Mouse (Mus musculus): ENCODE measurements at regions not wholly inside any gene's neighbourhood (a gene's known extent, or its start where the extent isn't known, plus 50 kb on each side); places are given as distances from the start of the nearest gene placed in this dataset.
"Not testable (repeated sequence)": the region's sequence is repeated elsewhere in the genome, so short reads cannot be mapped to it uniquely, and the experiment has no call there.

DNA sequence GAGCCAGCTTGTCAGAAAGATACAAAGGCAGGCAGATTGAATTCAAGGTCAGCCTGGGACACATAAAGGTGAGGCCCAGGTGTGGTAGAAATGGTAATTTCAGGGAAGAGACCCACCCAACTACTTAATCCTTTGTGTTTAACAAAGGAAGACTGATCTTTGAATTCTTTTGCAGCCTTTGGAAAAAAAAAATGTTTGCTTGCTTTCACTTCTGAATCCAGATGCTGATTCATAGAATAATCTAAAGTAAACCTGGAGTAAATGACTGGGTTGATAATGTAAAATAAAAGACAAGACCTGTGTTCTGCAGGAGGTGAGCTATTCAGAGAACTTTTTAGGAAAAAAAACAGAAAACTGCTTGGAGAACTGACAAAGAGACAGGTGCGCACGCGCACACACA, 310.9 kb upstream of the Klf6 start:
- no peak for TF ChIP-seq CTCF (IDR thresholded peaks at IDR 0.05; ENCODE audit: borderline replicate concordance, insufficient read depth, low read length)
- TF ChIP-seq POLR2A (IDR thresholded peaks at IDR 0.05; ENCODE audit: low read depth, low read length), result no peak
- Histone ChIP-seq H3K27ac (ENCODE audit: insufficient read depth, low read length) (no peak overlapping the region), H3K4me1 (ENCODE audit: control insufficient read depth, insufficient read depth, low read length) (peaks cover 4% of the 10 kb centered on the region; the same call in 1 of the 2 replicates)

GRCm38 (mm10) chr13:5551131-5551530, 310.2 kb upstream of the Klf6 start:
- peaks cover 4% of the 10 kb centered on the region; the same call in 1 of the 2 replicates for H3K4me1 ChIP-seq (ENCODE audit: control insufficient read depth, insufficient read depth, low read length)
- TF ChIP-seq CTCF (IDR thresholded peaks at IDR 0.05; ENCODE audit: borderline replicate concordance, insufficient read depth, low read length) (no peak), POLR2A (IDR thresholded peaks at IDR 0.05; ENCODE audit: low read depth, low read length) (no peak)
- H3K4me3 ChIP-seq (ENCODE audit: insufficient read depth, low read length), result no peak overlapping the region
- no peak overlapping the region for H3K27ac ChIP-seq (ENCODE audit: insufficient read depth, low read length)

More for the DNA sequence above, 310.9 kb upstream of the Klf6 start:
- H3K4me3 ChIP-seq (ENCODE audit: insufficient read depth, low read length), result no peak overlapping the region

- Histone ChIP-seq H3K27ac (ENCODE audit: insufficient read depth, low read length) (no peak overlapping the region), H3K4me3 (ENCODE audit: insufficient read depth, low read length) (no peak overlapping the region), H3K4me1 (ENCODE audit: control insufficient read depth, insufficient read depth, low read length) (peaks cover 3% of the 10 kb centered on the region)
- no peak for TF ChIP-seq POLR2A (IDR thresholded peaks at IDR 0.05; ENCODE audit: low read depth, low read length)
- TF ChIP-seq CTCF (IDR thresholded peaks at IDR 0.05; ENCODE audit: borderline replicate concordance, insufficient read depth, low read length), result no peak
These were observed 307.8 kb upstream of the Klf6 start for GRCm38 (mm10) chr13:5553461-5553860.

- peaks cover 6% of the 10 kb centered on the region for H3K4me1 ChIP-seq (ENCODE audit: control insufficient read depth, insufficient read depth, low read length)
- no peak for TF ChIP-seq CTCF (IDR thresholded peaks at IDR 0.05; ENCODE audit: borderline replicate concordance, insufficient read depth, low read length)
- TF ChIP-seq POLR2A (IDR thresholded peaks at IDR 0.05; ENCODE audit: low read depth, low read length), result no peak
- H3K4me3 ChIP-seq (ENCODE audit: insufficient read depth, low read length), result no peak overlapping the region
- H3K27ac ChIP-seq (ENCODE audit: insufficient read depth, low read length), result no peak overlapping the region
These were observed 303.2 kb upstream of the Klf6 start for GRCm38 (mm10) chr13:5558095-5558494.

GRCm38 (mm10) chr13:5566479-5566878, 294.8 kb upstream of the Klf6 start:
- TF ChIP-seq POLR2A (IDR thresholded peaks at IDR 0.05; ENCODE audit: low read depth, low read length) (no peak), CTCF (IDR thresholded peaks at IDR 0.05; ENCODE audit: borderline replicate concordance, insufficient read depth, low read length) (no peak)
- H3K27ac ChIP-seq (ENCODE audit: insufficient read depth, low read length), result no peak overlapping the region

DNA sequence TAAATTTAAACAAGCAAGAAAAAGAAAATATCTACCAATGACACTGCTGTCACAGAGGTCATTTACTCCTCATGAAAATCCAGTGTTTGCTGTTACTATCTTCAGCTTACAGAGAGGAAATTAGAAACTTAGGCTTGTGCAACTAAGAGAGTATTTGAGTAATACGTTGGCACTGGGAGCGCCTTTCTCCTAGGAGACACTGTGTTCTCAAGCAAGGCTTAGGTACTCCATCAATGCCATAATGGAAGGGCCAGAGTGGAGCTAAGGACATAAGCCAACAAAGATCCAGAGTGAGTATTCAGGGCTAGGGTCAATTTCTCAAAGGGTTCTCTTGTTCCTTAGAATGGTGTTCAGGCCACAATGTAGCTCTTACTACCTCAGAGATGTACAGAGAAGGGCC, 294.4 kb upstream of the Klf6 start:
- Histone ChIP-seq H3K27ac (ENCODE audit: insufficient read depth, low read length) (no peak overlapping the region), H3K4me1 (ENCODE audit: control insufficient read depth, insufficient read depth, low read length) (no peaks in the 10 kb centered on the region), H3K4me3 (ENCODE audit: insufficient read depth, low read length) (no peak overlapping the region)
- TF ChIP-seq CTCF (IDR thresholded peaks at IDR 0.05; ENCODE audit: borderline replicate concordance, insufficient read depth, low read length) (no peak), POLR2A (IDR thresholded peaks at IDR 0.05; ENCODE audit: low read depth, low read length) (no peak)

More at GRCm38 (mm10) chr13:5566479-5566878, 294.8 kb upstream of the Klf6 start:
- no peaks in the 10 kb centered on the region for H3K4me1 ChIP-seq (ENCODE audit: control insufficient read depth, insufficient read depth, low read length)
- H3K4me3 ChIP-seq (ENCODE audit: insufficient read depth, low read length), result no peak overlapping the region

DNA sequence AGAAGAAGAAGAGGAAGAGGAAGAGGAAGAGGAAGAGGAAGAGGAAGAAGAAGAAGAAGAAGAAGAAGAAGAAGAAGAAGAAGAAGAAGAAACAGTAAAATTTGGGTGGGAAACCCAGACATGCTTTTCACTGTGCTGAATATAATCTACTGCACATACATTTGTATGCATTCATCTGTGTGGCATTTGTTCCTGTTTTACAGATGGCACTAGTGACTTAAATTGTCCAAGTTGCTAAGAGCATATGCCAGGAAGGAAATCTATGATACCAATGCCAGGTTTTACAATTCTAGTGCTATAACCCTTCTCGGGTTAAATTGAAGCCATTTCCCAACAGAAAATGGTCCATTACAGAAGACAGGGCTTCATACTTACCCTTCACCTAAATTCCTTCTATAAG, 291.7 kb upstream of the Klf6 start:
- Histone ChIP-seq H3K4me1 (ENCODE audit: control insufficient read depth, insufficient read depth, low read length) (no peaks in the 10 kb centered on the region), H3K27ac (ENCODE audit: insufficient read depth, low read length) (no peak overlapping the region), H3K4me3 (ENCODE audit: insufficient read depth, low read length) (no peak overlapping the region)
- TF ChIP-seq CTCF (IDR thresholded peaks at IDR 0.05; ENCODE audit: borderline replicate concordance, insufficient read depth, low read length), result no peak
- TF ChIP-seq POLR2A (IDR thresholded peaks at IDR 0.05; ENCODE audit: low read depth, low read length), result no peak

DNA sequence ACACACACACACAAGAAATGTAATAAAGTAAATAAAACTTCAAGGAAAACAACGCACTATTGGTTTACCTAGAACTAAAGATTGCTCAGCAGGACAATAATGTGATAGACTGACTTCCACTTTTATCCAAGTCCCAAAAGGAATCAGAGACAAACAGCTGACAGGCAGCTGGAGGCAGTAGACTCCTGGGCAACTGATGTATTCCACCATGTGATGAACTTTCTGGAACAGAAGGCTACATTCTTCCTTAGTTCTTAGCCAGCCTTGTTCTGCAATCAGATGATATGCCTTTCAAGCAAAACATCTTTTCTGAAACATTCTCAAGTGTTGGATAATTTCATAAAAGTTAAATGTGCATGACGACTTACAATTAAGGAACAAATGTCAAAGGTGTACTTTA, 290.9 kb upstream of the Klf6 start:
- Histone ChIP-seq H3K27ac (ENCODE audit: insufficient read depth, low read length) (no peak overlapping the region), H3K4me3 (ENCODE audit: insufficient read depth, low read length) (no peak overlapping the region), H3K4me1 (ENCODE audit: control insufficient read depth, insufficient read depth, low read length) (no peaks in the 10 kb centered on the region)
- no peak for TF ChIP-seq POLR2A (IDR thresholded peaks at IDR 0.05; ENCODE audit: low read depth, low read length)
- no peak for TF ChIP-seq CTCF (IDR thresholded peaks at IDR 0.05; ENCODE audit: borderline replicate concordance, insufficient read depth, low read length)

DNA sequence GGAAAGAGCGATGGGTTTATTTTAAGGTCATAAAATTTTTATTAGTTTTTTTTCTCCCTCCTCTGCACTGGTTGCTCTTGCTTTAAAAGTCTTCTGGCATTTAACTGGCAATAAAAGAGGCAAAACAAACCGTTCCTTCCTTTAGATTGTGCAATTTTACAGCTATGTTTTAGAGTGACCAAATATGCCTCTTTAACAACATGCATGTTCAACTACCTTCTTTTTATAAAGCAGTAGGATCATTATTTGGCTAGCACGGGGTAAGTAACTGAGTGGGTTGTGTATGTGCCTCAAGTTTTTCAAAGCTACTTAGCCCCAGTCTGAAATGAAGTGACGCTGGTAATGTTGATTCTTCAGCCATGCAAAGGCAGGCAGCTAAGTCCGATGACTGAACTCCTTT, 284.7 kb upstream of the Klf6 start:
- H3K4me3 ChIP-seq (ENCODE audit: insufficient read depth, low read length), result no peak overlapping the region
- H3K27ac ChIP-seq (ENCODE audit: insufficient read depth, low read length), result no peak overlapping the region
- TF ChIP-seq POLR2A (IDR thresholded peaks at IDR 0.05; ENCODE audit: low read depth, low read length), result no peak
- H3K4me1 ChIP-seq (ENCODE audit: control insufficient read depth, insufficient read depth, low read length), result no peaks in the 10 kb centered on the region

- H3K4me1 ChIP-seq (ENCODE audit: control insufficient read depth, insufficient read depth, low read length); H3K4me3 ChIP-seq (ENCODE audit: insufficient read depth, low read length); H3K27ac ChIP-seq (ENCODE audit: insufficient read depth, low read length): not testable (repeated sequence)
These were observed 277.6 kb upstream of the Klf6 start for GRCm38 (mm10) chr13:5583681-5584080.

- Histone ChIP-seq H3K4me3 (ENCODE audit: insufficient read depth, low read length) (no peak overlapping the region), H3K27ac (ENCODE audit: insufficient read depth, low read length) (no peak overlapping the region), H3K4me1 (ENCODE audit: control insufficient read depth, insufficient read depth, low read length) (no peaks in the 10 kb centered on the region)
- no peak for TF ChIP-seq POLR2A (IDR thresholded peaks at IDR 0.05; ENCODE audit: low read depth, low read length)
- no peak for TF ChIP-seq CTCF (IDR thresholded peaks at IDR 0.05; ENCODE audit: borderline replicate concordance, insufficient read depth, low read length)
These were observed 274.1 kb upstream of the Klf6 start for GRCm38 (mm10) chr13:5587196-5587595.
